In genomic region chr4:133879145-133879902, GRCm38 (mm10) we compare ENCODE assay signal across 9 mouse cellular contexts. TPM values are rescaled to one million over a fixed set of nuclear protein-coding genes. Genes with fewer than 3 reads are reported as not detected.
DNase-seq lines count a peak whose midpoint lies in the region; ATAC-seq and TF ChIP-seq lines count a peak whose summit lies in the region.
"Had no signal": no experiment of that assay in that cellular context is flagged by ENCODE, and none has a peak within 500 bp of the region (broad histone marks: within the 10 kb centered on the region; RNA-seq: fewer than 3 reads in every experiment).

No protein-coding gene starts in this region.

- H3K9ac ChIP-seq in kidney, embryonic 15.5 days, result no peak overlapping the region

- TF ChIP-seq CTCF in lung, adult 2 months (IDR thresholded peaks at IDR 0.05; ENCODE audit: insufficient read depth, low read length), result no peak

- ATAC-seq in kidney, embryonic 15.5 days (replicated peaks; ENCODE audit: low FRiP score), result peak; percentile 40; the same call in 1 of the 2 replicates

- H3K9me3 ChIP-seq in kidney, embryonic 15.5 days (replicated peaks), result no peaks in the 10 kb centered on the region

- peaks cover 13% of the 10 kb centered on the region for H3K36me3 ChIP-seq in kidney, embryonic 15.5 days

- no peak for TF ChIP-seq POLR2A in lung, adult 2 months (IDR thresholded peaks at IDR 0.05; ENCODE audit: borderline replicate concordance, extremely low read depth, low read depth, low read length)

- WGBS in kidney, embryonic 15.5 days, result 62% methylated on average over 12 of the region's 12 CpGs
- WGBS in lung, adult 2 months, result 50% methylated on average over 12 of the region's 12 CpGs

- H3K4me2 ChIP-seq in kidney, embryonic 15.5 days, result no peak overlapping the region

- no peak overlapping the region for H3K4me3 ChIP-seq in kidney, embryonic 15.5 days (replicated peaks)
- no peak overlapping the region for H3K4me3 ChIP-seq in lung, adult 2 months (replicated peaks; ENCODE audit: extremely low read depth, low read depth, low read length)
- H3K4me3 ChIP-seq: erythroblast, embryonic 14.5 days had no signal

- DNase-seq in kidney, postnatal 10 days, result no peak
- DNase-seq in ZHBTc4 (ENCODE audit: low read depth, low spot score), result peak; percentile 92
- peak; percentile 39 for DNase-seq in lung, adult 2 months
- DNase-seq in thymus, postnatal 0 days (ENCODE audit: low spot score), result peak; percentile 79
- DNase-seq in neural tube, embryonic 10.5 days (ENCODE audit: extremely low spot score, low spot score), result no peak
- DNase-seq in cerebellum, postnatal 36 days, result no peak
- no peak for DNase-seq in retina, postnatal 1 day

- H3K27ac ChIP-seq in kidney, embryonic 15.5 days, result no peak overlapping the region

- H3K4me1 ChIP-seq in kidney, embryonic 15.5 days, result peaks cover 12% of the 10 kb centered on the region
- peaks cover 4% of the 10 kb centered on the region for H3K4me1 ChIP-seq in lung, adult 2 months (ENCODE audit: control insufficient read depth, insufficient read depth, low read length)

- no peaks in the 10 kb centered on the region for H3K27me3 ChIP-seq in kidney, embryonic 15.5 days

RNA-seq across cellular contexts. Expression of gene Rps6ka1, which starts 8.3 kb away (rescaled TPM):
- polyA plus RNA-seq in kidney, embryonic 15.5 days (2015; fragmentation: Nextera tagmentation; extraction: Ambion mirVana), result 44.5 and 47.5 TPM in 2 replicates
- polyA plus RNA-seq in lung, adult 2 months (2012; rRNA removed), result 57.2 and 65.6 TPM in 2 replicates
- polyA plus RNA-seq in thymus, postnatal 0 days (2015; fragmentation: Nextera tagmentation; extraction: Ambion mirVana), result 37.3 and 38.8 TPM in 2 replicates

Comparison
In these comparisons a context has a peak if more than half of its experiments do, and no peak if none do; other contexts are left out.
1. DNase-seq: peak in ZHBTc4 (single experiment), lung, adult 2 months (single experiment) and thymus, postnatal 0 days (single experiment); none in kidney, postnatal 10 days (single experiment), neural tube, embryonic 10.5 days (single experiment), cerebellum, postnatal 36 days (0 of 2) and retina, postnatal 1 day (single experiment).